Mouse (Mus musculus) heart, postnatal 0 days (tissue): ENCODE data around the gene Arntl.

Experiments
- CTCF ChIP-seq: IDR thresholded peaks from 2 replicates; pipeline ENCODE4 v1.5.1; 2016; ENCODE audit warnings: antibody characterized with exemption, control low read depth, low read depth
- EP300 ChIP-seq: IDR thresholded peaks from 2 replicates; pipeline ENCODE4 v1.6.1; 2016; ENCODE audit warnings: antibody characterized with exemption, low read depth

GRCm38 (mm10) chr7:113178073-113178472, 29.2 kb upstream of the Arntl start:
- no peak for TF ChIP-seq CTCF
- no peak for TF ChIP-seq EP300
